Mouse (Mus musculus) lung, adult 2 months (tissue): ENCODE measurements around the gene Ppp4r4.

Experiments
- CTCF ChIP-seq: fragments of 200-500 bp; IDR thresholded peaks from 2 replicates; pipeline ENCODE4 v1.5.1; 2011; ENCODE audit warnings: mild to moderate bottlenecking, low read length, control low read depth; ENCODE audit not compliant: insufficient read depth
- POLR2A ChIP-seq: fragments of 200-500 bp; IDR thresholded peaks from 2 replicates; pipeline ENCODE4 v1.6.1; 2011; ENCODE audit warnings: low read depth, mild to moderate bottlenecking, control low read depth, low read length, borderline replicate concordance; ENCODE audit errors: extremely low read depth

GRCm38 (mm10) chr12:103482781-103483180 is 49.3 kb upstream of the Ppp4r4 start:
- TF ChIP-seq POLR2A (no peak), CTCF (no peak)
